Mouse (Mus musculus): ENCODE data around the gene Abcc3. TPM values are rescaled to one million over a fixed set of nuclear protein-coding genes. Genes with fewer than 3 reads are reported as not detected.

Abcc3 gene
- polyA plus RNA-seq, 1 experiment: 123 TPM

DNA sequence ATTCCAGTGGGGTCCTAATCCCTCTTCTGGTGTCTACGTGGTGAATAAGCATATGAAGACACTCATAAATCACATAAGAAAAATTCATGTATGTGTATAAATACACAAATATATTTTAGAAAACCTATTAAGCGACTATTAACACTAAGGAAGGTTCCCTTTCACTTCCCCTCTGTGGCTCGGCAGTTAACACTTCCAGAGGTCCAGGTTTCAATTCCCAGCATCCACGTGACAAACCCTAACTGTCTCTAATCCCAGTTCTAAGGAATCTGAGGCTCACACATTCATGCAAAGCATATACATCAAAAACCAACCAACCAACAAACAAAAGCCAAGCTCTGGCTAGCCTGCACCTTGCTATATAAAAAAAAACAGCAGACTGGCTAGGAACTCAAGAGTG is 75.3 kb downstream of the Abcc3 start:
- Histone ChIP-seq H3K4me1 (ENCODE audit: control insufficient read depth, insufficient read depth, low read length) (peaks cover under 1% of the 10 kb centered on the region; the same call in 1 of the 2 replicates), H3K4me3 (ENCODE audit: control insufficient read depth, low read depth, low read length) (no peak overlapping the region), H3K27ac (ENCODE audit: control insufficient read depth, insufficient read depth, low read depth, low read length) (no peak overlapping the region), H3K36me3 (ENCODE audit: control insufficient read depth, insufficient read depth, low read length) (no peaks in the 10 kb centered on the region), H3K27me3 (ENCODE audit: control insufficient read depth, insufficient read depth, low read length) (no peaks in the 10 kb centered on the region)
- TF ChIP-seq POLR2A (IDR thresholded peaks at IDR 0.05; ENCODE audit: control insufficient read depth, low read depth, low read length): no peak
- no peak for TF ChIP-seq CTCF (IDR thresholded peaks at IDR 0.05; ENCODE audit: control insufficient read depth, insufficient read depth, insufficient replicate concordance, low read depth, low read length)

GRCm38 (mm10) chr11:94317014-94317413 is 75.8 kb downstream of the Abcc3 start:
- TF ChIP-seq CTCF (IDR thresholded peaks at IDR 0.05; ENCODE audit: control insufficient read depth, insufficient read depth, insufficient replicate concordance, low read depth, low read length) (no peak), POLR2A (IDR thresholded peaks at IDR 0.05; ENCODE audit: control insufficient read depth, low read depth, low read length) (no peak)
- H3K4me1 ChIP-seq (ENCODE audit: control insufficient read depth, insufficient read depth, low read length): no peaks in the 10 kb centered on the region; the same call in 1 of the 2 replicates

GRCm38 (mm10) chr11:94316528-94316927 is 76.3 kb downstream of the Abcc3 start:
- H3K27me3 ChIP-seq (ENCODE audit: control insufficient read depth, insufficient read depth, low read length): no peaks in the 10 kb centered on the region
- H3K36me3 ChIP-seq (ENCODE audit: control insufficient read depth, insufficient read depth, low read length): no peaks in the 10 kb centered on the region
- no peak overlapping the region for H3K27ac ChIP-seq (ENCODE audit: control insufficient read depth, insufficient read depth, low read depth, low read length)
- no peaks in the 10 kb centered on the region; the same call in 1 of the 2 replicates for H3K4me1 ChIP-seq (ENCODE audit: control insufficient read depth, insufficient read depth, low read length)
- H3K4me3 ChIP-seq (ENCODE audit: control insufficient read depth, low read depth, low read length): no peak overlapping the region
- TF ChIP-seq POLR2A (IDR thresholded peaks at IDR 0.05; ENCODE audit: control insufficient read depth, low read depth, low read length) (no peak), CTCF (IDR thresholded peaks at IDR 0.05; ENCODE audit: control insufficient read depth, insufficient read depth, insufficient replicate concordance, low read depth, low read length) (no peak)

More at GRCm38 (mm10) chr11:94317014-94317413, 75.8 kb downstream of the Abcc3 start:
- Histone ChIP-seq H3K4me3 (ENCODE audit: control insufficient read depth, low read depth, low read length) (no peak overlapping the region), H3K27ac (ENCODE audit: control insufficient read depth, insufficient read depth, low read depth, low read length) (no peak overlapping the region), H3K27me3 (ENCODE audit: control insufficient read depth, insufficient read depth, low read length) (no peaks in the 10 kb centered on the region), H3K36me3 (ENCODE audit: control insufficient read depth, insufficient read depth, low read length) (no peaks in the 10 kb centered on the region)

DNA sequence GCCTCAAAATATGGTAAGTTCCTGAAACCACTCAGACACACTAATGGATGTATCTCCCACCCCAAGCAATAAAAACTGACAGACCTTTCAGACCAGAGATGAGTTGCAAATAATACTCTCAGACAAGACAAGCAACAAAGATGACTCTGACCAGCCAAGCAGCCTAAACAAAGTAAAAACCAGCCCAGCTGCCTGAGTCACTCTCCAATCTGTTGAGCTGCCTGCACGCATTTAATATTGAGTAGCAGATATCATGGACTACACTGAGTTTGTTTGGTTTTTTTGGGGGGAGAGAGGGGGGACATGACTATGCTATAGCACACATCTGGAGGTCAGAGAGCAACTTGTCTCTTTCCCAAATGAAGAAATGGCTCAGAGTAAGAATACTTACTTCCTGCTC is 77.5 kb downstream of the Abcc3 start:
- Histone ChIP-seq H3K36me3 (ENCODE audit: control insufficient read depth, insufficient read depth, low read length) (no peaks in the 10 kb centered on the region), H3K27ac (ENCODE audit: control insufficient read depth, insufficient read depth, low read depth, low read length) (no peak overlapping the region), H3K4me1 (ENCODE audit: control insufficient read depth, insufficient read depth, low read length) (no peaks in the 10 kb centered on the region; the same call in 1 of the 2 replicates), H3K4me3 (ENCODE audit: control insufficient read depth, low read depth, low read length) (no peak overlapping the region), H3K27me3 (ENCODE audit: control insufficient read depth, insufficient read depth, low read length) (no peaks in the 10 kb centered on the region)
- no peak for TF ChIP-seq POLR2A (IDR thresholded peaks at IDR 0.05; ENCODE audit: control insufficient read depth, low read depth, low read length)
- no peak for TF ChIP-seq CTCF (IDR thresholded peaks at IDR 0.05; ENCODE audit: control insufficient read depth, insufficient read depth, insufficient replicate concordance, low read depth, low read length)

GRCm38 (mm10) chr11:94314098-94314652 is 78.6 kb downstream of the Abcc3 start:
- TF ChIP-seq POLR2A (IDR thresholded peaks at IDR 0.05; ENCODE audit: control insufficient read depth, low read depth, low read length) (no peak), CTCF (IDR thresholded peaks at IDR 0.05; ENCODE audit: control insufficient read depth, insufficient read depth, insufficient replicate concordance, low read depth, low read length) (no peak)
- Histone ChIP-seq H3K4me1 (ENCODE audit: control insufficient read depth, insufficient read depth, low read length) (no peaks in the 10 kb centered on the region; the same call in 1 of the 2 replicates), H3K36me3 (ENCODE audit: control insufficient read depth, insufficient read depth, low read length) (no peaks in the 10 kb centered on the region), H3K4me3 (ENCODE audit: control insufficient read depth, low read depth, low read length) (no peak overlapping the region), H3K27ac (ENCODE audit: control insufficient read depth, insufficient read depth, low read depth, low read length) (no peak overlapping the region), H3K27me3 (ENCODE audit: control insufficient read depth, insufficient read depth, low read length) (no peaks in the 10 kb centered on the region)

DNA sequence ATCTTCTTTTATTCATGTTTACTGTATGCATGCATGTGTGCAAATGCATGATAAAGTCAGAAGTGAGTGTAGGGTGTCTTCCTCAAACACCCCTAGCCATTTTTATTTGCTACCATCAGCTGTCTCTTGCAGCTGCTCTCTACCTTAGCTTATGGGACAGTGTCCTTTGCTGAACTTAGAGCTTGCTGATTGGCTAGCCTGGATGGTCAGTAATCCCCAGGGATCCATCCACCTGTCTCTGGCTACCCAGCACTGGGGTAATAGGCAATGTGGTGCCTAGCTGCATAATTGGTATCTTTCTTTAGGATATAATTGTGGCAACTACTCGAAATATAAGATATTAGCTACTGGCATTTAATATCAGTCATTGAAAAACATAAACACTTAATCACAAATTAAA is 80.1 kb downstream of the Abcc3 start:
- Histone ChIP-seq H3K36me3 (ENCODE audit: control insufficient read depth, insufficient read depth, low read length) (no peaks in the 10 kb centered on the region), H3K4me3 (ENCODE audit: control insufficient read depth, low read depth, low read length) (no peak overlapping the region), H3K27ac (ENCODE audit: control insufficient read depth, insufficient read depth, low read depth, low read length) (no peak overlapping the region), H3K4me1 (ENCODE audit: control insufficient read depth, insufficient read depth, low read length) (no peaks in the 10 kb centered on the region; the same call in 1 of the 2 replicates), H3K27me3 (ENCODE audit: control insufficient read depth, insufficient read depth, low read length) (no peaks in the 10 kb centered on the region)
- TF ChIP-seq CTCF (IDR thresholded peaks at IDR 0.05; ENCODE audit: control insufficient read depth, insufficient read depth, insufficient replicate concordance, low read depth, low read length): no peak
- TF ChIP-seq POLR2A (IDR thresholded peaks at IDR 0.05; ENCODE audit: control insufficient read depth, low read depth, low read length): no peak

DNA sequence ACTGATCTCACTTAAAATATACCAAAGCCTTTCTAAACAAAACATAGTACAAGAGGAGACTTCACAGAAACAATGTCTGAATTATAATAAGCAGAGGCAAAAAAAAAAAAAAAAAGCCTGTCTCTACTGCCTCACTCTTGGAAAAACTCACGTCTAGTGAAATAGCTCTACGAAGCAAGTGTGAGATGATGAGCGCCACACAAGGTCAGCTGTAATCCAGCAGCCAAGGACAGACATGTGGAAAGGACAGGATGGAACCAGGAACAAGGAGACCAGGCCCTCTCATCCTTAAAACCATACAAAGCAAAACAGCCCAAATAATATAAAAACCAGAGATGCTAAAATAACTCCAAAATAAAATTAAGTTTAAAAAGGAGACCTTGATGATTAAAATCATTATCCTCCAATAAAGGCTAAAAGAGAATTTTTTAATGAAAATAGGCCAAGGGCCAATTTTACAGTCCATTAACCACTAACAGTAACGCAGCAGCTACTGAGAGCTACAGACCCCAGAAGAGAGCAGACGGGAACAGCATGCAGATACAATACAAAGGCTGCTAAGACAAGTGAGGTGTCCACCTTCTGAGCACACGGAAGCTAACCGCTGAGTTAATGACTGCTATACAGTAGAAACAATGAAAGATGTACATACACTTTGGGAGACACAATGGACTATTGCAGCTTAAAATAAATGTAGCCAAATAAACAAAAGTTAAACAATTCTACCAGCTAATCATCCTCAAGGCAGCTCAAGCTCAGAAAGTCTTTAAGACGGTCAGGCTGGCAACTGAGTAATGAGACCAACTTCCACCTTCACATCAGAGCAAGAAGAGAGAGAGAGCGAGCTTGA is 97.6 kb downstream of the Abcc3 start:
- Histone ChIP-seq H3K4me1 (ENCODE audit: control insufficient read depth, insufficient read depth, low read length) (no peaks in the 10 kb centered on the region), H3K27me3 (ENCODE audit: control insufficient read depth, insufficient read depth, low read length) (no peaks in the 10 kb centered on the region), H3K36me3 (ENCODE audit: control insufficient read depth, insufficient read depth, low read length) (peaks cover 3% of the 10 kb centered on the region), H3K27ac (ENCODE audit: control insufficient read depth, insufficient read depth, low read depth, low read length) (no peak overlapping the region), H3K4me3 (ENCODE audit: control insufficient read depth, low read depth, low read length) (no peak overlapping the region)
- TF ChIP-seq CTCF (IDR thresholded peaks at IDR 0.05; ENCODE audit: control insufficient read depth, insufficient read depth, insufficient replicate concordance, low read depth, low read length) (no peak), POLR2A (IDR thresholded peaks at IDR 0.05; ENCODE audit: control insufficient read depth, low read depth, low read length) (no peak)

Other genes starting within 250 kb of the Abcc3 start
- gene Tob1, start 181.5 kb downstream of the Abcc3 start, polyA plus RNA-seq (2012; rRNA removed): 40.5 and 43.2 TPM in 2 replicates
- gene Wfikkn2, start 147.0 kb downstream of the Abcc3 start, polyA plus RNA-seq (2012; rRNA removed): 0.55 and 0.59 TPM in 2 replicates
- not detected in 2 replicates for gene Gm21885, start 111.1 kb downstream of the Abcc3 start, polyA plus RNA-seq (2012; rRNA removed)
- 8.2 and 10.7 TPM in 2 replicates for gene Luc7l3, start 71.0 kb downstream of the Abcc3 start, polyA plus RNA-seq (2012; rRNA removed)
- 80.8 and 89.0 TPM in 2 replicates for gene Ankrd40, start 65.0 kb downstream of the Abcc3 start, polyA plus RNA-seq (2012; rRNA removed)
- gene Cacna1g, start 81.2 kb upstream of the Abcc3 start, polyA plus RNA-seq (2012; rRNA removed): 3.4 and 5.1 TPM in 2 replicates
- 1,087 and 1,277 TPM in 2 replicates for gene Spata20, start 93.2 kb upstream of the Abcc3 start, polyA plus RNA-seq (2012; rRNA removed)
- 1.7 and 1.8 TPM in 2 replicates for gene Epn3, start 107.0 kb upstream of the Abcc3 start, polyA plus RNA-seq (2012; rRNA removed)
- gene Mycbpap, start 128.7 kb upstream of the Abcc3 start, polyA plus RNA-seq (2012; rRNA removed): 193 and 197 TPM in 2 replicates
- gene Rsad1, start 156.3 kb upstream of the Abcc3 start, polyA plus RNA-seq (2012; rRNA removed): 5.1 and 5.4 TPM in 2 replicates
- 0.14 TPM in 1 of 2 replicates, not detected in the other for gene Chad, start 172.1 kb upstream of the Abcc3 start, polyA plus RNA-seq (2012; rRNA removed)
- 7.0 and 8.3 TPM in 2 replicates for gene Acsf2, start 208.9 kb upstream of the Abcc3 start, polyA plus RNA-seq (2012; rRNA removed)
- gene Lrrc59, start 236.8 kb upstream of the Abcc3 start, polyA plus RNA-seq (2012; rRNA removed): 75.9 and 78.0 TPM in 2 replicates